Mouse (Mus musculus): Measurements from ENCODE around the gene March7. TPM values are rescaled to one million over a fixed set of nuclear protein-coding genes. Genes with fewer than 3 reads are reported as not detected.

Gene March7
- polyA plus RNA-seq, 2 experiments: 12.1 to 19.9 TPM

- Histone ChIP-seq H3K9me3 (ENCODE audit: control insufficient read depth, low read length) (no peaks in the 10 kb centered on the region), H3K36me3 (replicated peaks; ENCODE audit: control insufficient read depth, insufficient read depth, low read depth) (no peaks in the 10 kb centered on the region), H3K27me3 (ENCODE audit: control insufficient read depth, insufficient read depth, low read length) (no peaks in the 10 kb centered on the region), H3K9ac (replicated peaks) (no peak overlapping the region), H3K27ac (no peak overlapping the region), H3K4me2 (ENCODE audit: low read depth) (no peak overlapping the region), H3K4me1 (replicated peaks; ENCODE audit: control insufficient read depth in 2 of 2, insufficient read depth in 2 of 2, low read length in 1 of 2) (no peaks in the 10 kb centered on the region), H3K4me3 (ENCODE audit: insufficient read depth in 1 of 2, low read depth in 2 of 2, low read length in 2 of 2) (no peak overlapping the region)
- ATAC-seq (ENCODE audit: insufficient read depth) (no peak), DNase-seq (ENCODE audit: low read depth in 3 of 3, low spot score in 3 of 3) (no peak)
- no peak for TF ChIP-seq CTCF (IDR thresholded peaks at IDR 0.05; ENCODE audit: low read depth)
- 52% methylated on average over 2 of the region's 2 CpGs for WGBS (ENCODE audit: insufficient replicate concordance)
Measured at GRCm38 (mm10) chr2:60299323-60299722, 89.6 kb downstream of the March7 start.

Other genes with a start within 250 kb of the March7 start
- 5.1 and 9.1 TPM in 2 replicates for gene Baz2b, start within 50 bp of the March7 start, polyA plus RNA-seq (2012; rRNA removed)
- gene Baz2b, start within 50 bp of the March7 start, polyA plus RNA-seq (2014; fragmentation: Nextera tagmentation; extraction: Ambion mirVana): 11.0 and 15.0 TPM in 2 replicates
- gene Cd302, start 74.6 kb downstream of the March7 start, polyA plus RNA-seq (2012; rRNA removed): 14.9 and 24.6 TPM in 2 replicates
- gene Cd302, start 74.6 kb downstream of the March7 start, polyA plus RNA-seq (2014; fragmentation: Nextera tagmentation; extraction: Ambion mirVana): 73.7 and 75.5 TPM in 2 replicates
- 1.4 and 2.0 TPM in 2 replicates for gene Ly75, start 173.4 kb downstream of the March7 start, polyA plus RNA-seq (2012; rRNA removed)
- 2.6 and 3.3 TPM in 2 replicates for gene Ly75, start 173.4 kb downstream of the March7 start, polyA plus RNA-seq (2014; fragmentation: Nextera tagmentation; extraction: Ambion mirVana)